Mouse (Mus musculus): ENCODE measurements at regions not wholly inside any gene's neighbourhood (a gene's known extent, or its start where the extent isn't known, plus 50 kb on each side); places are given as distances from the start of the nearest gene placed in this dataset.

- no peak for TF ChIP-seq CTCF (IDR thresholded peaks at IDR 0.05; ENCODE audit: insufficient read depth, low read depth, low read length)
- TF ChIP-seq POLR2A (IDR thresholded peaks at IDR 0.05; ENCODE audit: insufficient read depth, low read depth, low read length) = no peak
These were observed 419.1 kb downstream of the Btbd3 start for GRCm38 (mm10) chr2:138675229-138676065.
